Mouse (Mus musculus): ENCODE measurements around the gene Smpd3. TPM values are rescaled to one million over a fixed set of nuclear protein-coding genes. Genes with fewer than 3 reads are reported as not detected.

The Smpd3 gene
- polyA plus RNA-seq (2015; fragmentation: Nextera tagmentation; extraction: Ambion mirVana), result 43.8 and 49.5 TPM in 2 replicates

GRCm38 (mm10) chr8:106337852-106338521 lies at the start of gene Smpd3:
Gene Smpd3, minus strand, starts transcription at chr8:106337988.

GRCm38 (mm10) chr8:106210821-106211345 lies 126.9 kb downstream of the Smpd3 start, which contains the start of the genes Slc7a6os and Prmt7:
Gene Slc7a6os, minus strand, starts transcription at chr8:106210935.
Gene Prmt7, plus strand, starts transcription at chr8:106210936.

Other genes with a start within 250 kb of the Smpd3 start
- 0.13 and 0.48 TPM in 2 replicates for gene Esrp2, start 201.0 kb downstream of the Smpd3 start, polyA plus RNA-seq (2015; fragmentation: Nextera tagmentation; extraction: Ambion mirVana)
- gene Pla2g15, start 187.6 kb downstream of the Smpd3 start, polyA plus RNA-seq (2015; fragmentation: Nextera tagmentation; extraction: Ambion mirVana), result 15.2 and 15.4 TPM in 2 replicates
- 46.4 and 47.3 TPM in 2 replicates for gene Slc7a6, start 169.1 kb downstream of the Smpd3 start, polyA plus RNA-seq (2015; fragmentation: Nextera tagmentation; extraction: Ambion mirVana)
- 32.3 and 36.1 TPM in 2 replicates for gene Slc7a6os, start 127.1 kb downstream of the Smpd3 start, polyA plus RNA-seq (2015; fragmentation: Nextera tagmentation; extraction: Ambion mirVana)
- gene Prmt7, start 127.1 kb downstream of the Smpd3 start, polyA plus RNA-seq (2015; fragmentation: Nextera tagmentation; extraction: Ambion mirVana), result 49.1 and 56.5 TPM in 2 replicates
- gene Zfp90, start 77.3 kb upstream of the Smpd3 start, polyA plus RNA-seq (2015; fragmentation: Nextera tagmentation; extraction: Ambion mirVana), result 30.2 and 32.6 TPM in 2 replicates
- gene 6030452D12Rik, start 162.5 kb upstream of the Smpd3 start, polyA plus RNA-seq (2015; fragmentation: Nextera tagmentation; extraction: Ambion mirVana), result not detected in 2 replicates
- gene Cdh3, start 172.9 kb upstream of the Smpd3 start, polyA plus RNA-seq (2015; fragmentation: Nextera tagmentation; extraction: Ambion mirVana), result 8.3 and 9.7 TPM in 2 replicates
- gene Gm10073, start 235.5 kb upstream of the Smpd3 start, polyA plus RNA-seq (2015; fragmentation: Nextera tagmentation; extraction: Ambion mirVana), result 4.3 and 9.1 TPM in 2 replicates